Comparison of ENCODE assay signal across 8 mouse cellular contexts in genomic region chr11:43217021-43217420, GRCm38 (mm10).
DNase-seq lines count a peak whose midpoint lies in the region; ATAC-seq and TF ChIP-seq lines count a peak whose summit lies in the region.

No protein-coding gene starts in this region.

- no peak overlapping the region for H3K4me3 ChIP-seq in liver, adult 2 months (ENCODE audit: insufficient read depth, low read depth, low read length)
- no peak overlapping the region for H3K4me3 ChIP-seq in liver, embryonic 11.5 days (ENCODE audit: low read depth, low read length)
- H3K4me3 ChIP-seq in hindbrain, postnatal 0 days (ENCODE audit: low read length) = no peak overlapping the region

- no peaks in the 10 kb centered on the region for H3K9me3 ChIP-seq in liver, embryonic 11.5 days (ENCODE audit: control insufficient read depth, low read length)
- no peaks in the 10 kb centered on the region for H3K9me3 ChIP-seq in hindbrain, postnatal 0 days (ENCODE audit: low read length)

- DNase-seq in liver, adult 2 months (ENCODE audit: extremely low read depth, low read depth, low spot score) = peak; percentile 52
- DNase-seq in liver, embryonic 11.5 days (ENCODE audit: low spot score) = no peak
- DNase-seq in cerebellum, postnatal 10 days = peak; percentile 88 to 94
- DNase-seq in hindbrain, postnatal 0 days (ENCODE audit: low spot score) = peak; percentile 90
- DNase-seq in lung, postnatal 4 days = peak; percentile 49 to 66
- no peak for DNase-seq in gastrocnemius, adult 8-10 months (ENCODE audit: low spot score in 2 of 2)
- no peak for DNase-seq in gastrocnemius, postnatal 14 days
- no peak for DNase-seq in T-cell, adult 2 months (ENCODE audit: low spot score)

- H3K27ac ChIP-seq in liver, adult 2 months (replicated peaks; ENCODE audit: insufficient read depth, low read depth, low read length) = no peak overlapping the region
- H3K27ac ChIP-seq in liver, embryonic 11.5 days (ENCODE audit: low read depth, low read length) = no peak overlapping the region
- H3K27ac ChIP-seq in hindbrain, postnatal 0 days = no peak overlapping the region

- intact Hi-C loops in gastrocnemius, postnatal 14 days (cut with DNase I; ENCODE audit: low total_unique reads) = no loop called here

- H3K36me3 ChIP-seq in liver, adult 2 months (ENCODE audit: control insufficient read depth, insufficient read depth, low read length) = no peaks in the 10 kb centered on the region
- H3K36me3 ChIP-seq in liver, embryonic 11.5 days (ENCODE audit: control insufficient read depth, insufficient read depth, low read length) = no peaks in the 10 kb centered on the region
- no peaks in the 10 kb centered on the region for H3K36me3 ChIP-seq in hindbrain, postnatal 0 days (ENCODE audit: insufficient read depth, low read length)

- H3K79me2 ChIP-seq in liver, adult 2 months (ENCODE audit: control insufficient read depth, insufficient read depth, low read length) = no peaks in the 10 kb centered on the region

- H3K4me1 ChIP-seq in liver, adult 2 months (ENCODE audit: control insufficient read depth, insufficient read depth, low read length) = no peaks in the 10 kb centered on the region
- H3K4me1 ChIP-seq in liver, embryonic 11.5 days (replicated peaks; ENCODE audit: control insufficient read depth, insufficient read depth, low read length) = no peaks in the 10 kb centered on the region
- H3K4me1 ChIP-seq in hindbrain, postnatal 0 days (ENCODE audit: insufficient read depth, low read length) = no peaks in the 10 kb centered on the region

- no peak for ATAC-seq in liver, embryonic 11.5 days (replicated peaks; ENCODE audit: low FRiP score)
- ATAC-seq in hindbrain, postnatal 0 days = peak; percentile 84

- no peak for TF ChIP-seq POLR2A in liver, adult 2 months (IDR thresholded peaks at IDR 0.05; ENCODE audit: extremely low read depth, insufficient read depth, low read length)

- TF ChIP-seq CTCF in liver, adult 2 months (IDR thresholded peaks at IDR 0.05; ENCODE audit: low read depth, low read length) = no peak
- no peak for TF ChIP-seq CTCF in hindbrain, postnatal 0 days (IDR thresholded peaks at IDR 0.05; ENCODE audit: low read depth)

- no peak overlapping the region for H3K9ac ChIP-seq in liver, adult 2 months (ENCODE audit: low read depth, low read length)
- no peak overlapping the region for H3K9ac ChIP-seq in liver, embryonic 11.5 days (ENCODE audit: low read depth, low read length)
- no peak overlapping the region; the same call in 1 of the 2 replicates for H3K9ac ChIP-seq in hindbrain, postnatal 0 days (replicated peaks; ENCODE audit: low read length)

- H3K4me2 ChIP-seq in liver, embryonic 11.5 days = no peak overlapping the region
- H3K4me2 ChIP-seq in hindbrain, postnatal 0 days (ENCODE audit: low read depth, low read length) = no peak overlapping the region

- no peaks in the 10 kb centered on the region for H3K27me3 ChIP-seq in liver, adult 2 months (ENCODE audit: control insufficient read depth, insufficient read depth, low read length)
- no peaks in the 10 kb centered on the region for H3K27me3 ChIP-seq in liver, embryonic 11.5 days (replicated peaks; ENCODE audit: control insufficient read depth, insufficient read depth, low read length)
- no peaks in the 10 kb centered on the region for H3K27me3 ChIP-seq in hindbrain, postnatal 0 days (ENCODE audit: insufficient read depth, low read length)

- WGBS in liver, adult 2 months = 33% methylated on average over 4 of the region's 4 CpGs
- 40% methylated on average over 4 of the region's 4 CpGs for WGBS in liver, embryonic 11.5 days
- WGBS in hindbrain, postnatal 0 days = 19% methylated on average over 4 of the region's 4 CpGs

Comparison
In these comparisons a context has a peak if more than half of its experiments do, and no peak if none do; other contexts are left out.
1. DNase-seq: peak in liver, adult 2 months (single experiment), cerebellum, postnatal 10 days (2 of 2), hindbrain, postnatal 0 days (single experiment) and lung, postnatal 4 days (2 of 2); none in liver, embryonic 11.5 days (single experiment), gastrocnemius, adult 8-10 months (0 of 2), gastrocnemius, postnatal 14 days (single experiment) and T-cell, adult 2 months (single experiment).